Mouse (Mus musculus) bone marrow macrophage, adult 2 months (primary cell): ENCODE data around the gene Jmjd8. TPM values are rescaled to one million over a fixed set of nuclear protein-coding genes. Genes with fewer than 3 reads are reported as not detected.
A peak's percentile ranks its signal among the peaks of the same experiment; 100 is the strongest.

Experiments
- H3K27ac ChIP-seq: 2 replicates; pipeline ENCODE4 v1.5.1; 2012; ENCODE audit warnings: low read depth, low read length; ENCODE audit not compliant: insufficient read depth
- H3K4me1 ChIP-seq: 2 replicates; pipeline ENCODE4 v1.6.1; 2012; ENCODE audit warnings: low read length; ENCODE audit not compliant: control insufficient read depth, insufficient read depth
- H3K4me3 ChIP-seq: 2 replicates; pipeline ENCODE4 v1.5.1; 2012; ENCODE audit warnings: mild to moderate bottlenecking, low read length, moderate library complexity; ENCODE audit not compliant: insufficient read depth
- CTCF ChIP-seq: IDR thresholded peaks from 2 replicates; pipeline ENCODE4 v1.5.1; 2012; ENCODE audit warnings: low read depth, mild to moderate bottlenecking, low read length, moderate library complexity
- POLR2A ChIP-seq: IDR thresholded peaks from 2 replicates; pipeline ENCODE4 v1.6.1; 2012; ENCODE audit warnings: mild to moderate bottlenecking, low read depth, low read length, borderline replicate concordance
- polyA plus RNA-seq: library from polyadenylated mRNA; stranded (reverse); fragments of >200 nt; gene quantifications from 2 replicates; pipeline ENCODE4 v1.2.4, GENCODE M21; 2012; ENCODE audit not compliant: missing spikeins, insufficient read depth, insufficient read length

Gene Jmjd8
- polyA plus RNA-seq, 1 experiment: 18.0 TPM

GRCm38 (mm10) chr17:25791843-25792527, 36.7 kb upstream of the Jmjd8 start:
- H3K4me3 ChIP-seq: peak overlapping the region; percentile 68

DNA sequence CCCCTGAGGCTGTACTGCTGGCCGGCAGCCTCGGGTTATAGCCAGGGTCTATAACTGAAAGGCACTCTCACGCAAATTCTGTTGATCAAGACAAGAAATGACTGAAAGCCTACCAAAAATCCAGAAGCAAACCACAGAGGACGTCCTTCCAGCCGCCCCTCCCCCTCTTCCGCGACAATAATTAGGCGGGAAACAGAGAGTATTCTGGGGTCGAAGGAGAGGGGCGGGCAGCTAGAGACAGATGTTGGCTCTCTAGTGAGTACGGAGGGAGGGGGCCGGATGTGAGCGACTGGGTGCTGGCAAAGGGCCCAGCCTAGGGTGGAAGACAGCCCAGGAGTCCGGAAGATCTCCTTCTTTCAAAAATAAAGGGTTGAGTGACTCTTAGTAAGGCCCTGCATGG, 36.1 kb upstream of the Jmjd8 start, which contains the start of gene Fam173a:
Fam173a (minus strand) TSS at position 287 of the 400 bp plus-strand sequence.
- TF ChIP-seq POLR2A (no peak), CTCF (no peak)
- peak within 1 kb of the TSS; percentile 68 for H3K4me3 ChIP-seq
- H3K27ac ChIP-seq: peak within 1 kb of the TSS; percentile 84
- peaks cover 23% of the 10 kb centered on the region for H3K4me1 ChIP-seq

More at GRCm38 (mm10) chr17:25791843-25792527, 36.7 kb upstream of the Jmjd8 start:
- no peak for TF ChIP-seq POLR2A
- no peak for TF ChIP-seq CTCF
- Histone ChIP-seq H3K4me1 (peaks cover 19% of the 10 kb centered on the region), H3K27ac (peak overlapping the region; percentile 84)

GRCm38 (mm10) chr17:25794197-25794596, 34.5 kb upstream of the Jmjd8 start:
- TF ChIP-seq CTCF (no peak), POLR2A (no peak)
- Histone ChIP-seq H3K27ac (no peak overlapping the region), H3K4me1 (peaks cover 23% of the 10 kb centered on the region), H3K4me3 (no peak overlapping the region)

GRCm38 (mm10) chr17:25794998-25795397, 33.7 kb upstream of the Jmjd8 start:
- H3K27ac ChIP-seq: no peak overlapping the region

GRCm38 (mm10) chr17:25795609-25796092, 33.0 kb upstream of the Jmjd8 start, which contains the start of gene AC134908.4:
TSS of gene AC134908.4 (minus strand) at chr17:25795659.
- TF ChIP-seq POLR2A (no peak), CTCF (no peak)
- H3K4me3 ChIP-seq: peak within 1 kb of the TSS; percentile 89
- no peak within 1 kb of the TSS for H3K27ac ChIP-seq
- H3K4me1 ChIP-seq: peaks cover 23% of the 10 kb centered on the region

More at GRCm38 (mm10) chr17:25794998-25795397, 33.7 kb upstream of the Jmjd8 start:
- TF ChIP-seq POLR2A (no peak), CTCF (no peak)
- no peak overlapping the region for H3K4me3 ChIP-seq
- peaks cover 23% of the 10 kb centered on the region for H3K4me1 ChIP-seq

GRCm38 (mm10) chr17:25796211-25796771, 32.4 kb upstream of the Jmjd8 start:
- H3K4me3 ChIP-seq: peak overlapping the region; percentile 89
- no peak overlapping the region for H3K27ac ChIP-seq
- peaks cover 17% of the 10 kb centered on the region for H3K4me1 ChIP-seq
- TF ChIP-seq POLR2A: no peak
- TF ChIP-seq CTCF: no peak

DNA sequence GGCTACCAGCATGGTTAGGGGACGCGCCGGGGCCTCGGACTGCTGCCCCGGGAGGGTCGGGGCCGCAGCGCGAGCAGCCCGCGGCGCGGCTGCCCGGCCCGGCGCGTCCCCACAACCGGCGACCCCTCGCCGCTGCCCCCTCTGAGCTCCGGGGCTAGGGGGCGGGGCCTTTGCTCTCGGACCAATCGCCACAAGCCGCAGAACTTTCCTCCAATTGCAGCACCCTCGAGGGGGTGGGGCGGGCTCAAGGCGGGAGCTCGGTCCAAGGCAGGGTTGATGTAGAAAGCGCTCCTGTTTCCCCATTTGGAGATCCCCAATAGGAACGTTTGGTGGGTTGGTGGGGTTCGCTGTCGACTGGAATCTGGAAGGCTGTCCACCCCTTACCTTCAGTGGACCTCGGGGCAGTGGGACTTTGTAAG, 31.7 kb upstream of the Jmjd8 start, which contains the start of gene Metrn:
Metrn (minus strand) TSS at position 186 of the 419 bp plus-strand sequence.
- Histone ChIP-seq H3K4me3 (peak within 1 kb of the TSS; percentile 89), H3K4me1 (peaks cover 15% of the 10 kb centered on the region), H3K27ac (no peak within 1 kb of the TSS)
- no peak for TF ChIP-seq CTCF
- no peak for TF ChIP-seq POLR2A

GRCm38 (mm10) chr17:25801029-25801428, 27.6 kb upstream of the Jmjd8 start:
- no peak for TF ChIP-seq POLR2A
- TF ChIP-seq CTCF: peak; percentile 55
- H3K4me1 ChIP-seq: peaks cover 4% of the 10 kb centered on the region; the same call in 1 of the 2 replicates
- no peak overlapping the region for H3K27ac ChIP-seq

GRCm38 (mm10) chr17:25802825-25803517, 25.7 kb upstream of the Jmjd8 start:
- H3K4me1 ChIP-seq: no peaks in the 10 kb centered on the region

More at GRCm38 (mm10) chr17:25801029-25801428, 27.6 kb upstream of the Jmjd8 start:
- no peak overlapping the region for H3K4me3 ChIP-seq

More at GRCm38 (mm10) chr17:25802825-25803517, 25.7 kb upstream of the Jmjd8 start:
- Histone ChIP-seq H3K27ac (no peak overlapping the region), H3K4me3 (no peak overlapping the region)
- TF ChIP-seq POLR2A (no peak), CTCF (no peak)
